Mouse (Mus musculus) midbrain, embryonic 14.5 days (tissue): Measurements from ENCODE around the gene Rnf141. TPM values are rescaled to one million over a fixed set of nuclear protein-coding genes. Genes with fewer than 3 reads are reported as not detected.

Experiments used
- ATAC-seq: fragments of 200-750 bp; cut with Nextera tagmentation; 2 replicates; pipeline ENCODE4 v1.8.0; 2017; ENCODE audit warnings: moderate number of reproducible peaks, moderate library complexity; ENCODE audit not compliant: low FRiP score, low TSS enrichment
- DNase-seq: peaks from one replicate; pipeline ENCODE4 v3.0.0-alpha.2; 2015
- H3K27ac ChIP-seq: fragments of 300-500 bp; sonication (generic); replicated peaks from 2 replicates; pipeline ENCODE4 v1.5.1; 2014; ENCODE audit warnings: mild to moderate bottlenecking, low read depth, low read length, moderate library complexity
- H3K27me3 ChIP-seq: fragments of 300-500 bp; sonication (generic); 2 replicates; pipeline ENCODE4 v1.6.1; 2014; ENCODE audit warnings: low read length, control low read depth, mixed read lengths; ENCODE audit not compliant: control insufficient read depth, insufficient read depth
- H3K36me3 ChIP-seq: fragments of 300-500 bp; sonication (generic); 2 replicates; pipeline ENCODE4 v1.6.1; 2014; ENCODE audit warnings: low read length, control low read depth; ENCODE audit not compliant: control insufficient read depth, insufficient read depth
- H3K4me1 ChIP-seq: fragments of 300-500 bp; sonication (generic); 2 replicates; pipeline ENCODE4 v1.6.1; 2014; ENCODE audit warnings: mild to moderate bottlenecking, antibody characterized with exemption, low read length, control low read depth; ENCODE audit not compliant: control insufficient read depth, insufficient read depth
- H3K4me2 ChIP-seq: fragments of 300-500 bp; sonication (generic); 2 replicates; pipeline ENCODE4 v1.6.1; 2014; ENCODE audit warnings: mild to moderate bottlenecking, low read length, moderate library complexity
- H3K4me3 ChIP-seq: fragments of 300-500 bp; sonication (generic); replicated peaks from 2 replicates; pipeline ENCODE4 v1.5.1; 2014; ENCODE audit warnings: low read depth, low read length
- H3K9ac ChIP-seq: fragments of 300-500 bp; sonication (generic); replicated peaks from 2 replicates; pipeline ENCODE4 v1.6.1; 2014; ENCODE audit warnings: mild to moderate bottlenecking, low read length, moderate library complexity
- H3K9me3 ChIP-seq: fragments of 300-500 bp; sonication (generic); 2 replicates; pipeline ENCODE4 v1.6.1; 2016; ENCODE audit warnings: low read length, control low read depth, mixed read lengths; ENCODE audit not compliant: control insufficient read depth
- WGBS: fragments of 180-500 bp; shearing (Covaris S2); extraction: QIAGEN DNeasy Blood & Tissue Kit; methylation state at CpG from one replicate; pipeline ENCODE4 v1.1.7; 2014; 5-methylcytosine and 5-hydroxymethylcytosine counted together
- polyA plus RNA-seq: library from polyadenylated mRNA; unstranded; fragments of >200 nt; fragmentation: Nextera tagmentation; extraction: Ambion mirVana; gene quantifications from 2 replicates; pipeline ENCODE4 v1.2.1, GENCODE M21; 2014

Rnf141 gene
- polyA plus RNA-seq, 1 experiment from 2014 or later: 38.3 TPM

GRCm38 (mm10) chr7:110848371-110848770 lies 4.1 kb upstream of the Rnf141 start:
- H3K36me3 ChIP-seq: no peaks in the 10 kb centered on the region
- no peak overlapping the region for H3K9ac ChIP-seq
- no peak overlapping the region for H3K4me3 ChIP-seq
- no peaks in the 10 kb centered on the region; the same call in 1 of the 2 replicates for H3K9me3 ChIP-seq
- peaks cover 3% of the 10 kb centered on the region; the same call in 1 of the 2 replicates for H3K4me1 ChIP-seq
- 97% methylated on average over 1 of the region's 1 CpGs for WGBS
- H3K4me2 ChIP-seq: no peak overlapping the region
- DNase-seq (no peak), ATAC-seq (no peak)
- H3K27me3 ChIP-seq: no peaks in the 10 kb centered on the region
- H3K27ac ChIP-seq: no peak overlapping the region

- 90% methylated on average over 2 of the region's 2 CpGs for WGBS
- ATAC-seq (no peak), DNase-seq (no peak)
- Histone ChIP-seq H3K4me3 (no peak overlapping the region), H3K27me3 (no peaks in the 10 kb centered on the region), H3K9me3 (no peaks in the 10 kb centered on the region; the same call in 1 of the 2 replicates), H3K4me2 (no peak overlapping the region), H3K9ac (no peak overlapping the region), H3K4me1 (peaks cover 5% of the 10 kb centered on the region; the same call in 1 of the 2 replicates), H3K27ac (no peak overlapping the region), H3K36me3 (no peaks in the 10 kb centered on the region)
Observed at GRCm38 (mm10) chr7:110847321-110847720, 3.1 kb upstream of the Rnf141 start.

GRCm38 (mm10) chr7:110840332-110840731 lies 3.9 kb downstream of the Rnf141 start:
- H3K9ac ChIP-seq: no peak overlapping the region
- no peak overlapping the region for H3K4me2 ChIP-seq
- 85% methylated on average over 4 of the region's 4 CpGs for WGBS
- no peaks in the 10 kb centered on the region for H3K27me3 ChIP-seq
- peaks cover 3% of the 10 kb centered on the region; the same call in 1 of the 2 replicates for H3K36me3 ChIP-seq
- DNase-seq (no peak), ATAC-seq (no peak)
- H3K9me3 ChIP-seq: no peaks in the 10 kb centered on the region
- H3K4me3 ChIP-seq: no peak overlapping the region
- H3K4me1 ChIP-seq: peaks cover 5% of the 10 kb centered on the region; the same call in 1 of the 2 replicates
- no peak overlapping the region for H3K27ac ChIP-seq

GRCm38 (mm10) chr7:110834522-110834921 lies 9.7 kb downstream of the Rnf141 start:
- Histone ChIP-seq H3K27ac (no peak overlapping the region), H3K9me3 (no peaks in the 10 kb centered on the region), H3K9ac (no peak overlapping the region), H3K4me2 (no peak overlapping the region), H3K36me3 (peaks cover 11% of the 10 kb centered on the region; the same call in 1 of the 2 replicates), H3K4me1 (no peaks in the 10 kb centered on the region), H3K27me3 (no peaks in the 10 kb centered on the region), H3K4me3 (no peak overlapping the region)
- DNase-seq (no peak), ATAC-seq (no peak)
- 75% methylated on average over 3 of the region's 3 CpGs for WGBS

- no peak for ATAC-seq
- no peak overlapping the region for H3K4me3 ChIP-seq
- DNase-seq: no peak
- H3K4me1 ChIP-seq: no peaks in the 10 kb centered on the region
- H3K9ac ChIP-seq: no peak overlapping the region
- WGBS: 97% methylated on average over 1 of the region's 1 CpGs
- H3K36me3 ChIP-seq: peaks cover 12% of the 10 kb centered on the region
- H3K27ac ChIP-seq: no peak overlapping the region
- H3K9me3 ChIP-seq: no peaks in the 10 kb centered on the region
- H3K27me3 ChIP-seq: no peaks in the 10 kb centered on the region
- H3K4me2 ChIP-seq: no peak overlapping the region
Observed at GRCm38 (mm10) chr7:110834018-110834417, 10.2 kb downstream of the Rnf141 start.

- H3K4me3 ChIP-seq: no peak overlapping the region
- no peaks in the 10 kb centered on the region for H3K4me1 ChIP-seq
- no peak overlapping the region for H3K27ac ChIP-seq
- 96% methylated on average over 1 of the region's 1 CpGs for WGBS
- H3K27me3 ChIP-seq: no peaks in the 10 kb centered on the region
- H3K4me2 ChIP-seq: no peak overlapping the region
- H3K9ac ChIP-seq: no peak overlapping the region
- no peaks in the 10 kb centered on the region for H3K9me3 ChIP-seq
- ATAC-seq (no peak), DNase-seq (no peak)
- H3K36me3 ChIP-seq: peaks cover 14% of the 10 kb centered on the region
Observed at GRCm38 (mm10) chr7:110833024-110833423, 11.2 kb downstream of the Rnf141 start.

GRCm38 (mm10) chr7:110823995-110824953 lies 20.0 kb downstream of the Rnf141 start:
- no peak overlapping the region for H3K9ac ChIP-seq
- ATAC-seq (no peak), DNase-seq (no peak)
- H3K9me3 ChIP-seq: no peaks in the 10 kb centered on the region
- no peak overlapping the region for H3K4me2 ChIP-seq
- peaks cover 31% of the 10 kb centered on the region for H3K36me3 ChIP-seq
- H3K27ac ChIP-seq: no peak overlapping the region
- no peaks in the 10 kb centered on the region for H3K27me3 ChIP-seq
- 91% methylated on average over 8 of the region's 8 CpGs for WGBS
- H3K4me1 ChIP-seq: no peaks in the 10 kb centered on the region
- H3K4me3 ChIP-seq: no peak overlapping the region

- no peak for DNase-seq
- no peak overlapping the region for H3K4me3 ChIP-seq
- 82% methylated on average over 4 of the region's 4 CpGs for WGBS
Observed at GRCm38 (mm10) chr7:110823593-110823992, 20.7 kb downstream of the Rnf141 start.

GRCm38 (mm10) chr7:110823076-110823475 lies 21.2 kb downstream of the Rnf141 start:
- no peak overlapping the region for H3K4me3 ChIP-seq
- no peak overlapping the region for H3K27ac ChIP-seq
- no peak overlapping the region for H3K9ac ChIP-seq
- no peaks in the 10 kb centered on the region for H3K9me3 ChIP-seq
- no peak overlapping the region for H3K4me2 ChIP-seq
- H3K4me1 ChIP-seq: no peaks in the 10 kb centered on the region
- no peak for ATAC-seq
- H3K27me3 ChIP-seq: no peaks in the 10 kb centered on the region
- H3K36me3 ChIP-seq: peaks cover 28% of the 10 kb centered on the region
- WGBS: 94% methylated on average over 8 of the region's 8 CpGs
- DNase-seq: no peak

More at GRCm38 (mm10) chr7:110823593-110823992, 20.7 kb downstream of the Rnf141 start:
- no peaks in the 10 kb centered on the region for H3K9me3 ChIP-seq
- H3K9ac ChIP-seq: no peak overlapping the region
- no peak overlapping the region for H3K27ac ChIP-seq
- no peaks in the 10 kb centered on the region for H3K4me1 ChIP-seq
- H3K27me3 ChIP-seq: no peaks in the 10 kb centered on the region
- H3K4me2 ChIP-seq: no peak overlapping the region
- ATAC-seq: no peak
- peaks cover 28% of the 10 kb centered on the region for H3K36me3 ChIP-seq
